Mouse (Mus musculus) fibroblast of lung, adult 2 months (primary cell): ENCODE data around the gene Epha1.

Experiments used
- DNase-seq: peaks from one replicate; pipeline ENCODE4 v3.0.0-alpha.2; 2011; ENCODE audit warnings: low read depth

The Epha1 gene

DNA sequence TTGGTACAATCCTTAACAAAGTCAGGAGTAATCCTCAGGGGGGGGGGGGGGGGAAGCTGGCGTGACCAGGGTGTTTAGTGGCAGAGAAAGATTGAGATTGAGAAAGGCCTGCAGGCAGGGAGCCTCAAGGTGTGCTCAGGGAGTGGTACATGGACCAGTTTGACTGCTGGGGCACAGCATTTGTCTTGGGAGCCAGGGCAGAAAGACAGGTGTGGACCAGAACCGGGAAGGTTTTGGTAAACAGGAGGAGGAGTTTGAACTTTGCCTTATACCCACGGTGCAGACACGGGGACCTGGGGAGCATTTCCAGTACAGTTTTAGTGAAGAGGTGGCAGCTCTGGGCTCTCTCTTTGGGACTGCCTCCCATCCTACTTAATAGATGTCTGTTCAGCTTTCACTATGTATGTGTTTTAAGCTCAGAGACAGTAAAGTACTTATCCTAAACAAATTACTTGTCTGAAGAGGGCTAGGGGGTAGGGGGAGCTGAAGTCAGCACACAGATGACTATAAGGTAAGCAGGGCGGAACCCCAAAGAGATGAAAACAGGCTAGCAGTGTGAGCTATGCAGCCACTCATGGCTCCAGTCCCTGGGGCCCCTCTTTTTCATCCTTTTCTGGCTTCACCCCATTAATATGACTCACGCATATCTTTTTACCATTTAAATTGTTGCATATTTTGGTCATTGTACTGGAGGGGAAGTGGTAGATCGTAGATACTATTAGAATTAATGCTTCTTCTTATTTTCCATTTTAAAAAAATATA lies 782 bp upstream of the Epha1 start:
- no peak for DNase-seq

GRCm38 (mm10) chr6:42372421-42372815 lies 650 bp downstream of the Epha1 start:
- no peak for DNase-seq

DNA sequence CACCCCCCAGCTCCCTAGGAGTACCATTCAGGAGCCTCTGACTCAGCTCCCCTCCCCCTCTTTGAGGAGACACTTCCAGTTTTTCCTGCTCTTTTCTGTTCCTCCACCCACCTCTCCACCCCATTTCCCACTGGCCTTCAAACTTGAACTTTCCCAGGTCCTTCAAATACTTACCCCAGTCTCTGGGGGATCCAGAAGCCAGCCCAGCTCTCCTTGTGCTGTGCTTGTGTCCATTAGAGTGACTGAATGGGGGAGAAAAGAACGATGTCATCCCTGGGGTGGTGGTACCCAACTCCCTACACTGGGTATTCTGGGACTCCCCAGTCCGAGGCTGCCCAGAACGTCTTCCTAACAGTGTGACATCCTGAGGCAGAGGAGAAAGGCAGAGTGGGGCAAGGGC lies 1.1 kb downstream of the Epha1 start:
- no peak for DNase-seq

DNA sequence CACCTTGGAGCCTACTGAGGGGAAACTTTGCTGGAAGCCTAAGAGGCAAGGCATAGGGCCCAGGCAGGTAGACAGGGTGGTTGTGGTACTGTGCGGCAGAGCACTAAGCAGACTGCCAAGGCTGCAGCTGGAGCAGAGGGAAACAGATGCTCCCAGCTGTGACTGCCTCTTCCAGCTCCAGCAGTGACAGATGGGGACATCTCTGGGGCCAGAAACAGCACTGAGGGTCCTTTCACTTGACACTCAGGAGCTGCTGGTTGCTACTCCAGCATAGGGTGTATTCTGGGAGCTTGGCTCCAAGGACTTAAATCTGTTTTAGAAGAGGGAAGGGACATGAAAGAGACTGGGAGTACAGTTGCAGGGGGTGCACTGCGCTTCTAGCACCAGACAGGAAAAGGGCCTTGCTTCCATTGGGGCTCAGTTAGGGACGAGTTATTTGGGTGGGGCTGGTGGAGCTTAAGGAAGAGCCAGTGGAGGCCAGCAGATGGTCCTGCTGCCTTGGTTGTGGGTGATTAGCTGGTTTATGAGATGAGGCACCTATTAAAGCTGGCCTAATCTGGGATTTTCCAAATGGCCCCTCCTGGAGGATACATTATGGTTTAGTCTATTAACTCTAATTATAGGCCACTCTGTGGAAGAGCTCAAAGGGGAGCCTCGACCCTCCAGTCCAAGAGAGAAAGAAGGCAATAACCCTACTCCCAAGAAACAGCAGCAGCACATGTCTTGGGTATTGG lies 2.3 kb downstream of the Epha1 start:
- no peak for DNase-seq

- DNase-seq: no peak
Measured at GRCm38 (mm10) chr6:42369870-42370269, 3.2 kb downstream of the Epha1 start.

GRCm38 (mm10) chr6:42365215-42365614 lies 7.9 kb downstream of the Epha1 start:
- no peak for DNase-seq

GRCm38 (mm10) chr6:42364607-42365006 lies 8.5 kb downstream of the Epha1 start:
- DNase-seq: no peak

- DNase-seq: no peak
Measured at GRCm38 (mm10) chr6:42364066-42364465, 9.0 kb downstream of the Epha1 start.

DNA sequence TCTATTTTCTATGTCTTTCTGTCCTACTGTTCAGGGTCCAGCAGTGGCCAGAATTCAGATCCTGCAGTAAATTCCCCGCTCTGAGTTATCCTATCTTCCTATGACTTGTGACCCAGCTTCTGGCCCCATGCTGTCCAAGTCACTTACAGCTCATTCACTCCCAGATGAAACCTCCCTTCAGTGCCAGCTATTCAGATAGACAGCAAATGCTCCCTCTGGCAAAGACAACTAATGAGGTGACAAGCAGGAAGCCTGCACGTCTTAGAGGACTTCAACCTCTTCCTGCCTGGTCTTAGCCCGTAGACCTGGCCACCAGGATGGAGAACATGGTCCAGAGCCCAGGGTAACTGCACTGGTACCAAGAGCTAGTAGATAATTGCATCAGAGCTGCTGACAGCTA lies 10.1 kb downstream of the Epha1 start:
- no peak for DNase-seq

DNA sequence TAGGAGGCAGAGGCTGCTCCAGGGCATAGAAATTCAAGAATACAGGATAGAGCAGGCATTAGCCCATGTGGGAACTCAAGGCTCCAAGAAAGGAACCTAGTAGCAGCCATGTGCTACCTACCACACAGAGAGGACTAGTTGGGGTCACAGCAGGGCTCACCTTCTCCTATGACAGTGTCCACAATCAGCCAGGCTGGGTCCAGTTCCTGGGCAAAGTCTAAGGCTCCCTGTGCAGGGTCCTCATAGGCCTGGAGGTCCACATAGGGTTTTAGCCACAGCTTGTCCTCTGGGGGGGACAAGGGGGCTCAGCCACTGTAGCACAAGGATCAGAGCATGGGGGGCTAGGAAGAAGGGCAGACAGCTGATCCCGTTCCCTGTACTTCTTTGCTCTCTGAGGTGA lies 10.6 kb downstream of the Epha1 start:
- DNase-seq: no peak

- no peak for DNase-seq
Measured at GRCm38 (mm10) chr6:42362074-42362473, 11.0 kb downstream of the Epha1 start.

GRCm38 (mm10) chr6:42361041-42361895 lies 11.8 kb downstream of the Epha1 start:
- no peak for DNase-seq

DNA sequence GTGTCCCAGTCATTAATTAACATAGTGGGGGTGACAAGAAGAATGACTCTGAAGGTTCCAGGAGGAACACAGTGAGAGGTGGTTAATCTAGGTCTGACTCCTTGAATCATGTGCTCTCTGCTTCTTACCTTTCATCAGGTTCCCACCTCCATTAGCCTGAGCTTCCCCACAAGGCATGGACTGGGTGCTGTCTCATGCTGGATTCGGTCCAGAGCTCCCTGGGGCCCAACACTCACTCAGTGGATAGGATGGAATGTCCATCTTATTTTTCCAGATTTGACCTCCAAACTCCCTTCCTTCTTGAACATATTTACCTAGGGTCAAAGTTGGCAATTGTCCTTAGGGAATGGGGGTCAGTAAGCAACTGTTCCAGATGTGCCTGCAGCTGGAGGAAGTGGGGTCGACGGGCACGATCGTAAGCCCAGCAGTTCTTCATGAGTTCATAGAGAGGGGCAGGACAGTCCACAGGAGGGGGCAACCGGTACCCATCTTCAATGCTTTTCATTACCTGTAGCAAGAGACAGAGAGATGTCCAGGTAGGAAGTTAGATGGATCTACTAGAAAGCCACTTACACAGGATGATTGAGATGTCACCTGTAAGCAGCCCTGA lies 12.7 kb downstream of the Epha1 start:
- DNase-seq: no peak

DNA sequence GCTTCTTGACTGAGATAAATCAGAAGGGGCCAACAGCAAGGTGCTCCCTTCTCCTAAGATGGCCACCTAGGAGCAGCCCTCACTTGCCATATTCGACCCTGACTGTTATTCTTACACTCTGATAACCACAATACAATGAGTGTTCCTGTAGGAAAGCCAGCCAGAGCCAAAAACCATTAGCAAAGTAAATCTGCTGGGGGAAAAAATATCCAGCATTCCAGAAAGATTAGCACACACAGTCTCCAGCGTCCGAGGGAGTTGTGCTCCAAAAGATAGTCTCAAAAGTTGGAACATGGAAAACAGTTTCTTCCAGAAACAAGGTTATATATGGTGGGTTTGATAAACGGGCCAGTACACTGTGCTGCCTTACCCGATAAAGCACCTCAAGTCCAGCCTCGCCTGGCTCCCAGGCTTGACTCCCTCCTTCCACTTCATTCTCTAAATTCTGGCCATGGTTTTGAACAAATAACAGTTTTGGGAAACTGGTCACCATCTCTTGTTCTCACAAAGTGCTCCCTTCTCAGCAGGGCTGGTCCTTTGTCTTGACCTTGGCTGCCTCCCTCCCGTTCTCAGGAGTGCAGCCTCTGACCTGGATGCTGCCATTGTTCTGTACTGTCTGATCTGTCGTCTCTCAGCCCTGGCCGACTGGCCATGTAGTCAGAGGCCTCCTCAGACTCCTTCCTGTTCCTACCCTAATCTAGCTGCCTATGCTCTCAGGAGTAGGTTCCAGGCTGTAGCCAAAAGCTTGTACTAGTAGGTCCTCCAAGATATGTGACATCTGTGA lies 13.5 kb downstream of the Epha1 start:
- no peak for DNase-seq

DNA sequence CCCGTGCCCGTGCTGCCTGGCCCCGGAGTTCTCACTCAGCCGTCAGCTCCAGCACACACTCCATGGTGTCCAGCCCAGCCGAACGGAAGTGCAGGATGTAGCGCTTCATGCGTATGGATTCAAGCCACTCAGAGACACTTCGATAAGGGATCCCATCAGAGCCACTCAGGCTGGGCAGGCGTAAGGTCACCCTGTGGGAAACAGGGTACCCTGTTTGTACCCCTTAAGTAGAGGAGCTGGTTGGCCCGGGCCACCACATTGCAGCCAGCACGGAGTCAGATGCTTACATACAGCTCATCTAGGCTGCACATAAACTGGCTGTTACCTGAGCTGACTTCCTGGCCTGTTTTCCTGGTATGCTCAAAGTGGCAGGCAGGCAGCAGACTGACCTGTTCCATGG lies 14.2 kb downstream of the Epha1 start:
- no peak for DNase-seq

DNA sequence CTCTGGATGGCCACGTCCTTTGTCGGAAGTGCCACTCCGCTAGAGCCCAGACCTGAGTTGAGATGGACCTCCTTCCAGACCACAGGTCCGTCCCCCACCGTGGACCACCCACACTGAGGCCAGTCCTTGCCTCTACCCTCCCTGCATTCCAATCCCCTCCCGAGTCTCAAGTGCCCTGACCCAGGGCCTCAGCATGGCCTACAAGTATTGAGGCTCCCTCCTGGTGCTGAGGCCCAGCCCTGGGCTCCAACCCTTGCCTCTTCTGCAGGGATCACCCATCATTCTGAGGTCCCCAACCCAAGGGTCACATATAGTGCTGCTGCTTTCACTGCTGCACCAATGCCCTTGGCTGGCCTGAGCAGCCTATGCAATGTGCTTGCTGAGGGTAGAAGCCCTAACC lies 15.2 kb downstream of the Epha1 start:
- no peak for DNase-seq

- DNase-seq: no peak
Measured at GRCm38 (mm10) chr6:42356913-42357312, 16.2 kb downstream of the Epha1 start.

DNA sequence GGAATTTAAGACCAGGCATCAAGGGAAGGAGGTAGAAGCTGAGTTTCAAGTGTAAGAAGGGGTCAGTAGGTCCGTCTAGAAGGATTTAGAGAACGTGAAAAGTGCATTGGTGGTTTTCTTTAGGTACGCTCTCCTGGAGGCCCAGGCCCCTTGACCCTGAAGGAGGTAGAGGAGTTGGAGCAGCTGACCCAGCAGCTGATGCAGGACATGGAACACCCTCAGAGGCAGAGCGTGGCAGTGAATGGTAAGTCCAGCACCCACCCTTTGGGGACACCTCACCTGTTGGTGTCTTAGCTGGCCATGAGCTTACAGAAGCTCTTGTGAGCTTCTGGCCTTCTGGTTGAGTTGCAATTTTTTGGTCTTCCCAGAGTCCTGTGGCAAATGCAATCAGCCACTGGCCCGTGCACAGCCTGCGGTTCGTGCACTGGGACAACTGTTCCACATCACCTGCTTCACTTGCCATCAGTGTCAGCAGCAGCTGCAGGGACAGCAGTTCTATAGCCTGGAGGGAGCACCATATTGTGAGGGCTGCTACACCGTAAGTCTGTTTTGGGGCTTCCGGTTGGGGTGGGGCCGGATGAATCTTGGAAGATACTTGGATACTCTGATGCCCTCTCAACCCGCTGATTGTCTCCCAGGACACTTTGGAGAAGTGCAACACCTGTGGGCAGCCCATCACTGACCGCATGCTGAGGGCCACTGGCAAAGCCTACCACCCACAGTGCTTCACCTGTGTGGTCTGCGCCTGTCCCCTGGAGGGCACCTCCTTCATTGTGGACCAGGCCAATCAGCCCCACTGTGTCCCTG lies 17.1 kb downstream of the Epha1 start:
- no peak for DNase-seq

DNA sequence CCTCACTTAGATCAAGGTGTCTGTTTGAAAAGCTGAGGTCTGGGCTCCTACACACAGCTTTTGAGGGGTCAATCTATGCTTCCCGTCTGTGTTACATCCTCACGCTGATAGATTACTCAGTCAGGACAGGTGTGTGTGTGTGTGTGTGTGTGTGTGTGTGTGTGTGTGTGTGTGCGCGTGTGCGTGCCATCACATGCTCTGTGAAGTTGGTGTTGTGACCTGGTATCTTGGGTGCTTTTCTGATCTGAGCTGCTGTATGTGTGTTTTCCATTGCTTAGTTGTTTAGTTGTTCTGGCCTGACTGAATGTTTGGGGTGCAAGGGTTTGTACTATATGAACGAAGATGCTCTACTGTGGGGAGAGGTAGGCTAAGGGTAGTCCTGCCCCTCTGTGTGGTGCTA lies 17.7 kb downstream of the Epha1 start:
- no peak for DNase-seq
